Mouse (Mus musculus): Measurements from ENCODE around the gene Herpud1.
"Not testable (repeated sequence)": the region's sequence is repeated elsewhere in the genome, so short reads cannot be mapped to it uniquely, and the experiment has no call there.

Gene Herpud1

DNA sequence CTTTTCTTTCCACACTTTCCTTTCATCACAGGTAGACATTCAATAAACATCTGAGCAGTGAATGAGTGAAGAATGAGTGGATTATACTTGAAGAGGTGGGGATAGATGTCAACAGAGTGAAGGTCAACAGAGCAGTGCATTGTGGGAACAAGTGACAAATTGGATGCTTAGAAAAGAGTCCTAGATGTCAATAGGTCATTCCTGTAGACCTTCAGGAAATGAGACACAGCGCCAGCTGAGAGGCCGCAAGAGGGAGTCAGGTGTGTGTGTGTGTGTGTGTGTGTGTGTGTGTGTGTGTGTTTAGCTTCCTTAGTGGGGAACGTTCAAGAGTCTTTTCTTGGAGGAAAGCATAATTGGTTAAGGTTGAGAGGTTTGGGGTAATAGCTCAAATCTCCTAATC lies 10.1 kb upstream of the Herpud1 start:
- DNase-seq = no peak

GRCm38 (mm10) chr8:94376580-94376979 lies 9.7 kb upstream of the Herpud1 start:
- no peak for DNase-seq

- no peak for DNase-seq
Measured at GRCm38 (mm10) chr8:94377031-94377430, 9.2 kb upstream of the Herpud1 start.

DNA sequence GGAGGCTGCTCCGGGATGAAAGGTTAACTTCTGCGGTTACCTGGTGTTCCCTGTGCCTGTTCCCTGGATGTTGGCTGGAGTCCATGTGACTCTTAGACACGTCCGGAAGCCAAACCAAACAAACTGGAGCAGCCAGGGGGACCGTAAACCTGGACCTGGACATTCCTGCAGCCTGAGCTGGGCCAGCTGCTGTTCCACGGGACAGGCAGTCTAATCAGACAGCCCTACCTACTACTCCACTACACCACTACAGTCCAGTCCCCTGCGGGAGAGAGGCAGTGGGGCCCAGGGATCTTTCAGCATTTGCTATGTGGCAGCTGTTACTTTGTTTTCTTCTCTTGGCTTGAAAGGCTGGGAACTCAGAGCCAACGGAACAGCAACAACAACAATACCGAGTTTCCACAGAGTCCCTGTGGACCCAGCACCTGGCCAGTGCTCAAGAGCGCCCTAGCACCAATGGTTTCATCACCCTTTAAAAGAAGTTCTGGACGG lies 8.5 kb upstream of the Herpud1 start:
- DNase-seq = peak; percentile 89 to 97

GRCm38 (mm10) chr8:94378763-94379415 lies 7.3 kb upstream of the Herpud1 start:
- DNase-seq = peak in 1 of 2 experiments; percentile 55

DNA sequence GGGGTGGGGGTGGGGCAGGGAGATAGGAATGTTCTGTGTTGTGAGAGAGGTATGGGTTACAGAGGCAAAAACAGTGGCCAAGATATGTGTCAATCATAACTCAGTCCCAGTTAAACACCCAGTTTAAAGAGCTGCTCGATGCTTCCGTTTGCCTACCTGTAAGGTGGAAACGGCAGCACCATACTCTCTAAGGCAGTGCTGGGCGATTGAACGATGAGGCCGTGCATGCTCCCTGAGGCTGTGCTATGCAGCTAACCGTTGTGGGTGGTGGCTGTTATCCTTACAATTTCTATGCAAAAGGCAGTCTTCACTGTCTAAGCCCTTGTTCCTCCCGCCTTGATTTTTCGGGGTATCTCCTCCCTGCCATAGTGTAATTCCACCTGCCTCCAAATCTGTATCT lies 6.6 kb upstream of the Herpud1 start:
- no peak for DNase-seq

DNA sequence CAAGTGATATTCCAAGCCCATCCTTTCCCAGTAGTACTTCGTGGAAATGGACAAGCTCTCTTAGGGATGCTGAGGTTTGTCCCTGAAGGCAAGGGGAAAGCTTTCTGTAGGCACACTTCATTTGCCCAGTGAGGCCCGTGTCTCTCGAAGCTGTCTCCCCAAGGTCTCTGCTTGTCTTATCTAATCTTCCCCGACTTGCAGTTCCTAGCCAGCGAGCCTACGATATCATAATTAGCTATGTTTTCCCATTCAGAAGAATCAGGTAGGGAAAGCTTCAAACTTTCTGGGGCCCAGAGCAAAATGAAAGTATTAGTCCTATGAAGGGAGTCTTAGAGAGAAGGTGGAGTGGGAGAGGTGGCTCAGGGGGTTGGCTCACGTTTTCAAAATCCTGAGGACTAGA lies 2.1 kb upstream of the Herpud1 start:
- no peak for DNase-seq

DNA sequence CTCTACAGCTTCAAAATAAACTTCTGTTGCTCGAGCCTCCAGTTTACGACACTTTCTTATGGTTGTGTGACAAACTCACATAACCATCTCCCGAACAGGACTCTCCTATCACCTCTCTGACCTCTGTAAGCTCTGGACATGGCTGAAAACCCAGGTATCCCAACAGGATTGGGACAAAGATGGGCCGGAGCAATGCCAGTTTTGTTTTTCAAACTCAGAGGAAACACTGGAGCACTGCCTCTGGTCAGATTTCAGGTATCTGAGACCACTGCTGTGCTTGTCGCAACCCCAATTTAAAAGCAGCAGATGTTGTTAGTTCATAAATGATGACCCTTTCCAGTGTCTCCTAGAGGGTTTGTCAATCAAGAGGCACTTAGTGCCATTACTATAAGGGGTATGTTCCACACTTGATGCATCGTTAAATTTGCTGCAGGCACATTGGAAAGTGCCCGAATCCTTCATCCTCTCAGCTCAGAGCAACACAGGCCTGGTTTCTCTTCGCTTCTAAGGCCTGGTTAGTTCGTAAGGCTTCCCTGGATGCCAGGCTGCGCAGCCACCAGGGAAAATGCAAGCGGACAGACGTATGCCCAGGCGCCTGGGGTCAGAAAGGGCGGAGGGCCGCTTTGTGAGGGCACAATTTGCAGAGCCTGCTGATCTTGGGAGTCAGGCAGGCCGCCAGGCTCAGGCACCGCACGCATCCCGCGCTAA lies 578 bp upstream of the Herpud1 start:
- DNase-seq = no peak

GRCm38 (mm10) chr8:94387027-94387684 lies 918 bp downstream of the Herpud1 start:
- DNase-seq = peak; percentile 94 to 97

GRCm38 (mm10) chr8:94387785-94388184 lies 1.5 kb downstream of the Herpud1 start:
- DNase-seq = no peak

DNA sequence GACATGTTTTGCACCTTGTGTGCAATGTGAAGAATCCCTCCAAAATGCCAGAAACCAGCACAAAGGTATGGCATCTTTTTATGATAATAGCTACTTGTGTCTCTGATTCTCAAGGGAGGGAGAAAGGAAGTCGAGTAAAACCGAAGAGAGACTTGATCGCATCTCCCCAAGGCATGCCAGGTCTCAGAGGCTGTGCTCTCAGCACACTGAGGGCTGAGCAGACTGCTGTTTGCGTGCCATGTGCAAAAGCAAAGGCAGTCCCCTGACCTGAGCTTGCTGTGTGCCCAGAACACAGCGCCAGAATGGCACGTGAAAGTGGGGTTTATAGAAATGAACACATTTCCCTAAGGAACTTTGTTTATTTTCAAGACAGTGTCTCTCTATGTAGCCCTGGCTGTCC lies 3.3 kb downstream of the Herpud1 start:
- no peak for DNase-seq

DNA sequence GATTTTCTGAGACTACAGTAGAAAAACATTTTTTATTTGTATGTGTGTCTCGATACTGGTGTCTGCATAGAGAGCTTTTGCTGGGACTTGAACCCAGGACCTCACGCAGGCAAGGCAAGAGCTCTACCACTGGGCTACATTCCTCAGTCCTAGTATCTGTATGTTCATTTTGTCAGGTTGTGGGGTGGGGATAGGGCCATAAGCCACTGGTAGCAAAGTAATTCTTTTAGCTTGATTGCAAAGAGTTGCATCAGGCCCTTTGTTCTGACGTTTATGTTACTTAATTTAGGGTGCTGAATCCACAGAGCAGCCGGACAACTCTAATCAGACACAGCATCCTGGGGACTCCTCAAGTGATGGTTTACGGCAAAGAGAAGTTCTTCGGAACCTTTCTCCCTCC lies 4.2 kb downstream of the Herpud1 start:
- DNase-seq = no peak

DNA sequence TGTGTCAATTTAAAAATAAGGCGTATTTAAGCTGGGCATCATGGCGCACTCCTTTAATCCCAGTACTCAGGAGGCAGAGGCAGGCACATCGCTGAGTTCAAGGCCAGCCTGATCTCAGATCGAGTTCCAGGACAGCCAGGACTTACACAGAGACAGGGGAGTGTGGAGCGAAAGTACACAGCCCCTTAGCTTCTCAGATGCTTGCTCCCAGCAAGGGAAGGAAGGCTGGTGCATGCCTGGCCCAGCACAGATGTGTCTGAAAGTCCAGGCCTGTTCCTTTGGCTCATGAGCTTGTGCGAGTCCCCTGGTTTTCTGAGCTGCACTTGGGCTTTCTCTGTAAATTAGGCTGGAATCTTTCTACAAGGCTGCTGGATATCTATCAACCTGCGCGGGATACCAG lies 4.7 kb downstream of the Herpud1 start:
- no peak for DNase-seq

- peak; percentile 72 to 84 for DNase-seq
Measured at GRCm38 (mm10) chr8:94392147-94392546, 5.9 kb downstream of the Herpud1 start.

- peak in 1 of 2 experiments; percentile 42 for DNase-seq
Measured at GRCm38 (mm10) chr8:94392648-94393047, 6.4 kb downstream of the Herpud1 start.

- DNase-seq = peak in 1 of 2 experiments; percentile 4
Measured at GRCm38 (mm10) chr8:94395851-94396540, 9.8 kb downstream of the Herpud1 start.

GRCm38 (mm10) chr8:94396964-94397657 lies 10.9 kb downstream of the Herpud1 start:
- peak; percentile 78 to 85 for DNase-seq

- DNase-seq = no peak
Measured at GRCm38 (mm10) chr8:94398587-94398986, 12.3 kb downstream of the Herpud1 start.

- no peak for DNase-seq
Measured at GRCm38 (mm10) chr8:94399361-94399953, 13.2 kb downstream of the Herpud1 start.

GRCm38 (mm10) chr8:94399957-94400356 lies 13.7 kb downstream of the Herpud1 start:
- not testable (repeated sequence) for DNase-seq

DNA sequence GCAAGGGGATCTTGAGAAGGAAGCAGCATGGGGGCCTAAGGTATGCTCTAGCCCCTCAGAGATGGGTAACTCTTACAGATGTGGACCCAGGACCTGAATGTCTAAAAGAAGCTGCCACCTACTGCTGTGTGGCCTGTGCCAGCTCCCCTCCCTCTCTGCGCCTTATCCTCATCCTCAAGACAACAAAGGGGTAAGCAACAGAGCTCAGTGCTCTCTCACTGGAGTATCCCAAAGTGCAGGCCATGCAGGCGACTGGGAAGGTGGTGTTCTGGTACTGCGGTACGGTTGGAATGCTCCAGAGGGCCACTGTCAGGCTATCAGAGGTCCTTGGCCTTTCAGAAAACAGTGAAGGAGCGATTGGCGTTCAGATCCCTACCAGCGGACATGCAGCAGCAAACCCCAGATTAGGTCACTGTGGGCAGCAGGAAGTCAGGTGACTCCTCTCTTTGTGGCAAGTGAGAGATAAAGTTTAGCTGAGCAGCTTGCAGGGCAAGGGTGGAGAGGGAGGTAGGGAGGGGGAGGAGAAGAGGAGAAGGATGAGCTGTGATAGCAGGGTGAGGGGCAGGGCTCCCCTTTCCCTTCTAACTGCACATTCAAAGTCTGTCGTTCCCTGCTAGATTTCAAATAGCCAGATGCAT lies 22.3 kb downstream of the Herpud1 start:
- no peak for DNase-seq

GRCm38 (mm10) chr8:94409523-94409922 lies 23.3 kb downstream of the Herpud1 start:
- DNase-seq = no peak

All from kidney, postnatal 36 days (tissue).